Mouse (Mus musculus): ENCODE measurements at regions not wholly inside any gene's neighbourhood (a gene's known extent, or its start where the extent isn't known, plus 50 kb on each side); places are given as distances from the start of the nearest gene placed in this dataset.
"Not testable (repeated sequence)": the region's sequence is repeated elsewhere in the genome, so short reads cannot be mapped to it uniquely, and the experiment has no call there.

GRCm38 (mm10) chr15:3677026-3677425 lies 93.7 kb upstream of the Ghr start:
- not testable (repeated sequence) for H3K9me3 ChIP-seq (replicated peaks); H3K9ac ChIP-seq; H3K4me1 ChIP-seq (replicated peaks); H3K4me2 ChIP-seq; H3K27ac ChIP-seq (ENCODE audit: poor library complexity, severe bottlenecking); ATAC-seq (ENCODE audit: insufficient number of reproducible peaks, low FRiP score); H3K27me3 ChIP-seq (replicated peaks); H3K4me3 ChIP-seq; H3K36me3 ChIP-seq
- 38% methylated on average over 4 of the region's 4 CpGs for WGBS

GRCm38 (mm10) chr15:3672586-3672985 lies 89.3 kb upstream of the Ghr start:
- Histone ChIP-seq H3K27me3 (replicated peaks) (no peaks in the 10 kb centered on the region), H3K9me3 (replicated peaks) (no peaks in the 10 kb centered on the region), H3K27ac (ENCODE audit: poor library complexity, severe bottlenecking) (no peak overlapping the region), H3K4me2 (no peak overlapping the region), H3K4me1 (replicated peaks) (no peaks in the 10 kb centered on the region), H3K4me3 (no peak overlapping the region), H3K36me3 (no peaks in the 10 kb centered on the region), H3K9ac (no peak overlapping the region)
- no peak for ATAC-seq (ENCODE audit: insufficient number of reproducible peaks, low FRiP score)
- 76% methylated on average over 2 of the region's 2 CpGs for WGBS

- Histone ChIP-seq H3K36me3 (no peaks in the 10 kb centered on the region), H3K4me1 (replicated peaks) (no peaks in the 10 kb centered on the region), H3K9me3 (replicated peaks) (no peaks in the 10 kb centered on the region), H3K9ac (no peak overlapping the region), H3K27ac (ENCODE audit: poor library complexity, severe bottlenecking) (no peak overlapping the region), H3K27me3 (replicated peaks) (no peaks in the 10 kb centered on the region), H3K4me2 (no peak overlapping the region), H3K4me3 (no peak overlapping the region)
- no peak for ATAC-seq (ENCODE audit: insufficient number of reproducible peaks, low FRiP score)
- WGBS = 25% methylated on average over 3 of the region's 3 CpGs
Observed at GRCm38 (mm10) chr15:3671169-3671568, 87.9 kb upstream of the Ghr start.

- ATAC-seq (ENCODE audit: insufficient number of reproducible peaks, low FRiP score) = no peak
- 75% methylated on average over 1 of the region's 1 CpGs for WGBS
- Histone ChIP-seq H3K4me1 (replicated peaks) (no peaks in the 10 kb centered on the region), H3K4me2 (no peak overlapping the region), H3K4me3 (no peak overlapping the region), H3K27ac (ENCODE audit: poor library complexity, severe bottlenecking) (no peak overlapping the region), H3K9ac (no peak overlapping the region), H3K27me3 (replicated peaks) (no peaks in the 10 kb centered on the region), H3K9me3 (replicated peaks) (no peaks in the 10 kb centered on the region), H3K36me3 (no peaks in the 10 kb centered on the region)
Observed at GRCm38 (mm10) chr15:3669411-3669810, 86.1 kb upstream of the Ghr start.

- 82% methylated on average over 2 of the region's 2 CpGs for WGBS
- no peak overlapping the region for H3K4me3 ChIP-seq
- H3K4me1 ChIP-seq (replicated peaks) = no peaks in the 10 kb centered on the region
- no peak overlapping the region for H3K27ac ChIP-seq (ENCODE audit: poor library complexity, severe bottlenecking)
- no peak for ATAC-seq (ENCODE audit: insufficient number of reproducible peaks, low FRiP score)
- H3K4me2 ChIP-seq = no peak overlapping the region
- H3K9ac ChIP-seq = no peak overlapping the region
- no peaks in the 10 kb centered on the region for H3K36me3 ChIP-seq
- H3K27me3 ChIP-seq (replicated peaks) = no peaks in the 10 kb centered on the region
- no peaks in the 10 kb centered on the region for H3K9me3 ChIP-seq (replicated peaks)
Observed at GRCm38 (mm10) chr15:3668863-3669262, 85.6 kb upstream of the Ghr start.

GRCm38 (mm10) chr15:3648741-3649140 lies 65.4 kb upstream of the Ghr start:
- peaks cover 6% of the 10 kb centered on the region; the same call in 1 of the 2 replicates for H3K9me3 ChIP-seq (replicated peaks)
- 85% methylated on average over 1 of the region's 1 CpGs for WGBS
- no peak overlapping the region for H3K9ac ChIP-seq
- H3K36me3 ChIP-seq = no peaks in the 10 kb centered on the region
- H3K27ac ChIP-seq (ENCODE audit: poor library complexity, severe bottlenecking) = no peak overlapping the region
- ATAC-seq (ENCODE audit: insufficient number of reproducible peaks, low FRiP score) = no peak
- no peak overlapping the region for H3K4me3 ChIP-seq
- H3K4me1 ChIP-seq (replicated peaks) = no peaks in the 10 kb centered on the region
- no peak overlapping the region for H3K4me2 ChIP-seq
- no peaks in the 10 kb centered on the region for H3K27me3 ChIP-seq (replicated peaks)

GRCm38 (mm10) chr15:3640091-3640490 lies 56.8 kb upstream of the Ghr start:
- 68% methylated on average over 5 of the region's 5 CpGs for WGBS

More at GRCm38 (mm10) chr15:3640091-3640490, 56.8 kb upstream of the Ghr start:
- H3K9ac ChIP-seq = no peak overlapping the region
- H3K4me2 ChIP-seq = no peak overlapping the region
- no peak for ATAC-seq (ENCODE audit: insufficient number of reproducible peaks, low FRiP score)
- no peak overlapping the region for H3K4me3 ChIP-seq
- no peaks in the 10 kb centered on the region for H3K36me3 ChIP-seq
- no peaks in the 10 kb centered on the region for H3K4me1 ChIP-seq (replicated peaks)
- H3K9me3 ChIP-seq (replicated peaks) = no peaks in the 10 kb centered on the region
- no peak overlapping the region for H3K27ac ChIP-seq (ENCODE audit: poor library complexity, severe bottlenecking)
- H3K27me3 ChIP-seq (replicated peaks) = no peaks in the 10 kb centered on the region

All from heart, embryonic 12.5 days (tissue).